Mouse (Mus musculus) testis, postnatal 14 days (tissue): ENCODE measurements at regions not wholly inside any gene's neighbourhood (a gene's known extent, or its start where the extent isn't known, plus 50 kb on each side); places are given as distances from the start of the nearest gene placed in this dataset.
A peak's percentile ranks its signal among the peaks of the same experiment; 100 is the strongest.

Experiments
- DNase-seq: peaks from one replicate; pipeline ENCODE4 v3.0.0; 2021; ENCODE audit warnings: low spot score

DNA sequence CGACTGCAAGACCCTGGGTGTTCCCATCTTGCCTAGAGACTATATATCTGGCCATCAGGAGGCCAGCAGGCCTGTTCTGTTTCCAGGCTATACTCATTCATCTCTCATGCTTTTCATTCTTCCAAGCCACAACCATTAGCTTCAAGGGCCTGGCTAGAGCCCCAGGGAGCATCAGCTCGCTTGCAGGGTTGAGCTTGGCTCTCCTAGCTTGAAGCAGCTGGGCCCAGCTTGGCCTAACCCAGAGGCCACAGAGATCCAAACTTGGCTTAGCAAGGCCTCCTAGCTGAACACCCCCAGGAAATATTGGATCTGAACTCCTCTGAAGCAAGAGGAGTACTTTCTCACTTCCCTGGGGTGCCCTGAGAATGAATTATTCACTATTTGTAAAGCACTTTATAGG, 50.3 kb upstream of the 3425401B19Rik start:
- DNase-seq = peak; percentile 33
